Mouse (Mus musculus): ENCODE results near the gene Ccdc91.
A peak's percentile ranks its signal among the peaks of the same experiment; 100 is the strongest.

The Ccdc91 gene

DNA sequence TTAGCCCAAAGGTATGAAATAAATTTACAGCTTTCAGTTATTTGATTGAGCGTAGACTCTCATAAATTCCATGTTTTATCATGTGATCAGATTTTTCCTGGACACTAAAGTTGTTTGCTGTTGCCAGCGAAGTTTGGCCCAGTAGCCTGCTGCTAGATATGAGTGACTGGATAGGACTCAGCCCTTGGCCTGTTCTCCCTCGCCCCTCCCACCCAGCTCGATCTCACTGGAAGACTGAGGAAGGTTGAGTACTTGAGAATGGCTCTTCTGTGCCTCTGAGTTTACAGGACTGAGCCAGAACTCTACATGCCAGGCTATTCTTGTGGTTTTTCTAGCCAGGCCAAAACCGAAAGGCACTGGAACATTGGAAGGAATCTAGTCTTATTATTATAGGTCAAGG, 93.6 kb downstream of the Ccdc91 start:
- DNase-seq (ENCODE audit: low read depth, low spot score), result no peak

DNA sequence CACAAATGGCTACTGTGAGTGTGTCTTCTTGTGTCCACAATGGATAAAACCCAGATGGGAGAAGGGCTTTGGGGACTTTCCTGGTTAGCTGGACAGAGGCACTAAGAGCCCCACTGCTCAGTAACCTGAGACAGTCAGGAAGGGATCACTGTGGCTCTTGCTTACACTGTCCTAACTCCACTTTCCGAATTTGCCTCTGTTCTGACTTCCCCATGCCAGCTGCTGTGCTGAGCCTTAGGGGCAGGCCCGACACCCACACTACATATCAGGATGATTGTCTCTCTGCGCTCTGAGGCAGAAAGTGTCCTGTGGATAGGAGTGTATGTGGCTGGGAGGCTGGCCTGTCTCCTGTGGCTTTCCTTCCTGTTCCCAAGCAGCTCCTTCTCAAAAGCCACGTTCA, 97.5 kb downstream of the Ccdc91 start:
- peak; percentile 3 for DNase-seq (ENCODE audit: low read depth, low spot score)

DNA sequence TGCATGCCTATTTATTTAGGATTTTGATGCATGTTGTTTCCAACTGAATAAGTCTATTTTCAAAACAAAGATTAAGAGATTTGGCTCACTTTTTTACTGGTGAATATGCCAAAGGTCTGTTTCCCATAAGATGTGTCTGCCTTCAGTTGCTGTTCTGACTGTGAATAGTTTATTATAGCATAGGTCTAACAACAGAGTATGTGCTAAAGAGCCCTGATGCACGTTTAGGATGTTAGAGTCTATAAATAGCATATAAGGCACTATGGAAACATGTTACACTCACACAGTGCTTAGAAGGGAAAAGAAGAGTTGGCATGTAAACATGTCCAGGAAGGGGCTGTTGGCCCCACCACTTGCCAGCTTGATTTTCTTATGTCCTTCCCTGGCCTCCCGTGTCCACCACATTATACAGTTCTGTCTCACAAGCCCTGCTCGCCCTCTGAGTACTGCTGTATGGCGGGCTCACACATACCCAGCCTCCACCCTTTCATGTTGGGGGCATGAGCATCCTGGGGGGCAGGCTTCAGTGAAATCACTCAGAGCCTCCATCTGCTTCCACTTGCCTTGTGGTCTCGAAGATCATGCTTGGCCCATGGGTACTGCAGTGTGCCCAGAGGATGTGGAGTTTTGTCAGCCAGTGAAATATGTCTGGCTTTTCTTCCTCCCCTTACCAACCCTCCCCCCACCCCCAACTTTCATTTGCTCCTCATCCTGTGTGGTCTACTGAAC, 99.0 kb downstream of the Ccdc91 start:
- no peak for DNase-seq (ENCODE audit: low read depth, low spot score)

DNA sequence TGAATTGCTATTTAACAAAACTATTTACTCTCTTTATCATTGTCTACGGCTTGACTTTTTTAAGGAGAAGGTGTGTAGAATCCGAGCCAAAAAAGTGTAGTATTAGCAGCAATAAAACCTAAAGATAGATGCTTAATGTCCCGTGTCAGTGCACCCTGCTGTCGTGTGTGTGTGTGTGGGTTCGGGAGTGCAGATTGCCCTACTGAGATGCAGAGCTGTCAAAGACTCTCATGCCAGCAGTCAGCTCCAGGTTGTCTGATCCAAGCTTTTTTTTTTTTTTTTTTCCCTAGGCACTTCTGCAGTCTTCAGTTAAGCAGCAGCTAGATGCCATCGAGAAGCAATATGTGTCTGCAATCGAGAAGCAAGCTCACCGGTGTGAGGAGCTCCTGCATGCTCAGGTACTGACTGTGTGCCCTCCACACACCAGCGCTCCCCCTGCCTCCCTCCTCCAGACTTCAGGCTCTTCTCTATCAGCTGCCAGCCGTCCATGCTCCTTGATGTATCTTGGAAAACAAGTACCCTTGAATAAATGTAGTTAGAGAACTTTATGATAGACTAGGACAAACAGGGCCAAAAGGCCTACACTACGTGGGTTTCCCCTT, 99.7 kb downstream of the Ccdc91 start:
- DNase-seq (ENCODE audit: low read depth, low spot score), result no peak

DNA sequence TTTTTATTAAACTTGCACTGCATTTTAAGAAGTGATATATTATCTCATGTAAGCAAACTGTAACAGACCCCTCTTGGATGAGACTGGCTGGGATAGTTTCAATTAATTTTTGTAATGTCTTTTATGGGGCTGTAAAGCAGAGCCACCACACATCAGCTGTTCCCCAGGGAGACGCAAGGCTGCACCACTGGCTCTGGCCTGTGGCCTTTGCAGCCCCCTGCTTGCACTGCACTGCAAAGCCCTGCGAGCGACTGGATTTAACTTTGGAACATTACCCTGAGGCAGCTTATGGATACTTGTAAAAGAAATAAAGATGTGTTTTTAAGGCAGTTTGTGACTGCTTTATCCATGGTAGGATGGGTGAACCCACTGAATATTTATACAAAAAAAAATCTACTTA, 112.0 kb downstream of the Ccdc91 start:
- no peak for DNase-seq (ENCODE audit: low read depth, low spot score)

DNA sequence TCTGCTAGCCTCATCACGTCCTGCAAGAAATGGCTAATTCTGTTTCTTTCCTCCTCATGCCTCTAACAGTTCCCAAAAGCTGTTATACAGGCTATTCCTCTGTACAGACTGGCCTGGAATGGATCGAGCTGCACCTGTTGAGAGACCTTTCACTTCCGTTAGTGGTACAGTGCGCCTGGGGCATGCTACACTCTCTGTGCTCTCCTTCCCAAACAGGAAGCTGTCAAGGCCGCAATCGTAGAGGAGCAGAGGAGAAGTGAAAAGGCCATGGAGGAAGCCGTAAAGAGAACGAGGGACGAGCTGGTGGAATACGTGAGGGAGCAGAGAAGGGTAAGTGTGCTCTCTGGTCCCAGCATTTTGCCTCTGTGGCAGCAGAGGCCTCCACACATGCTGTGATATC, 131.0 kb downstream of the Ccdc91 start:
- DNase-seq (ENCODE audit: low read depth, low spot score), result no peak

DNA sequence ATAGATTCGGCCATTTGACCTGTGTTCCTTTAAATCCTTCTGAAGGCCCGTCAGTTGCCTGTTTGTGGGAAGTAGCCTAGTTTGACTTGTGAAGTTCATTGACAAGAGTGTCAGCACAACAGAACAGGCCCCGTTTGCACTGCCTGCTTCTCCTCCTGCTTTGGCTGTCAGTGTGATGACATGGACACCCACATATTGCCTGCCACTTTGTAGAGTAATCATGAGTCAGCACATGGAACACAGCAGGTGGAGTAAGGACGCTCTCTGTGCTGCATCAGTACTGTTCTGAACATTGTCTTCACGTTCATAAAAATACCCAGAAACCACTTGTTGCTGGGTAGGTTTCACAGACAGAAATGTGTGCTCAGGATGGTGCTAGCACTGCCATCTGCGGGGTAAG, 132.0 kb downstream of the Ccdc91 start:
- DNase-seq (ENCODE audit: low read depth, low spot score), result no peak

DNA sequence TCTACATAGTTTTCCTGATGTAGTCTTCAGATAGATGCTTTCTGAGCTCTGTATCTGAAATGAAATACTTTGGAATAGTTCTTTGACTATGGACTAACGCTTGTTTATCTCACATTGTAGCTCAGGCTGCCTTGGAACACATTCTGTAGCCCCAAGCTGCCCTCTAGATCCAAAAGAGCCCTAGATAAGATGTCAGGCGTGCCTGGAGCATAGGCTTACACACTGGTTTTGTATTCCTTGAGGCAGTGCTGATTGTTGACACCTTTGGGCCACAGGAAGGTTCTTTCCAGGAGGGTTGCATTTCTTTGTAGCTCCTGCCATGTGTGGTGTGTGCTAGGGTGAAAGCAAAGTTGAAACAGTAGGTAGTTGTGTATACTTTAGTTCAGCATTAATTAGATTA, 139.7 kb downstream of the Ccdc91 start:
- no peak for DNase-seq (ENCODE audit: low read depth, low spot score)

DNA sequence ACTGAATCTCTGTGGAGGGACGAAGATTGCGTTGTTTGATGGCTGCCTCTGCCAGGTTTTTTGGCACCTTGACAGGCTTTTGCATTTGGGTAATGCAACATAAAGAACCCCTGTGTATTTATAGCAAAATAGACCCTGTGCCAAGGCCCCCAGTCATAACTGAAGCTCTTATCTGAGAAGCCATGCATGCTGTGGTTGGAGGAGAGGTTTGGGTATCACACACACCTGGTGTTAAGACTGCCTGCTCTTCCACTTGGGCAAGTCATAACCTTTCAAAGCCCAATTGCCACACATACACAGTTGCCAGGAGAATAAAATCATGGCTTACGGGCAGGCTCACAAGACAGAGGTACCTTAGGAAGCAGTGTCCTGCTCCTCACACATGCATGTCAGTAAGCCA, 147.5 kb downstream of the Ccdc91 start:
- DNase-seq (ENCODE audit: low read depth, low spot score), result no peak

DNA sequence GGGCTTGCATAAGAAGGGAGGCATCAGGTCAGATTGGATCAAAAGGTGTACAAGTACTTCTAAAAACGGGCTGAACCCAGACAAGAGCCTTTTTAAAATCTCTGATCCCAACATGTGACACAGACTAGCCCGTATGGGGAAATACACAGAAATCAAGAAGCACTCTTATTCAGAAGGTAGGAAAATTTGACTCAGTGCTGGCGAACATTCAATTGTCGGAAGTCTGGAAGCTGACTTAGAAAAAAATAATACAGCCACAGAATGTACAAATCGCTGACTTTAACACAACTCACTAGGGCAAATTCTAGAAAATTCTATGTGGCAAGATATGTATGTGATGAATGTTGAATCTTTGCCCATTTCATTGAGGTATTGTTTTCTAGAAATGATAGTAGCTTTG, 160.8 kb downstream of the Ccdc91 start:
- no peak for DNase-seq (ENCODE audit: low read depth, low spot score)

DNA sequence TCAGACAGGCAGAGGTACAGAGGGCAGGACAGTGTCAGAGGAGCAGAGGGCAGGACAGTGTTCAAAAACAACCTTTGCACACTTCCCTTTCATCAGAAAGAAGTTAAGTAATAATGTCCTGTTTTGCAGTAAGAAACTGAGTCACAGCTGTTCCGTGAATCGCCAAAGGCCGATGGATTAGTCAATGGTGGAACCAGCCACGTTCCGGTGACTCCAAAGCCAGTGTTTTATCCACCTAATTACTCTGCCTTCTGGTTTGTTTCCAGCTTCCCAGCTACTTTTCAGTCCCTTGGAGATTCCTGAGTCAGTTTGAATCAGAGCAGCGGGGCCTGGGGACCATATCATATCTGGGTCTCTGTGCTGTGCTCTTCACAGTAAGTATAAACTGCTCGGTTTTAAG, 168.2 kb downstream of the Ccdc91 start:
- DNase-seq (ENCODE audit: low read depth, low spot score), result no peak

DNA sequence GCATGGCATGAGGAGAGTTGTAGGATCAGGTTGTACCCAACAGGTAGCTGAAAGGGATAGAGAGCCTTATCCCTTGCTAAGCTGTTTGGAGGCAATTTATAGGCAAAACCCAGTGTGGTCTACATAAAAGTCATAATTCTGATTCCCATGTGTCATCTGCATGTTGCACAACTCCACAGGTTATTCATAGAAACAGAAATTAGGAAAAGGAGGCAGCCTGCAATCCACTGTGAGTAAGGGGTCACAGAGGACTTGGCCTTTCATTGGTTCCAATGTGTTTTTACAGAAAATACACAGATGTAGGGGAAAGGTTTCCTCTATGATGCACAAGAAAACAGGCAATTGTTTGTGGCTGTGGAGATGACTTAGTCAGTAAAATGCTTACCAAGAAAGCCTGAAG, 168.8 kb downstream of the Ccdc91 start:
- DNase-seq (ENCODE audit: low read depth, low spot score), result no peak

DNA sequence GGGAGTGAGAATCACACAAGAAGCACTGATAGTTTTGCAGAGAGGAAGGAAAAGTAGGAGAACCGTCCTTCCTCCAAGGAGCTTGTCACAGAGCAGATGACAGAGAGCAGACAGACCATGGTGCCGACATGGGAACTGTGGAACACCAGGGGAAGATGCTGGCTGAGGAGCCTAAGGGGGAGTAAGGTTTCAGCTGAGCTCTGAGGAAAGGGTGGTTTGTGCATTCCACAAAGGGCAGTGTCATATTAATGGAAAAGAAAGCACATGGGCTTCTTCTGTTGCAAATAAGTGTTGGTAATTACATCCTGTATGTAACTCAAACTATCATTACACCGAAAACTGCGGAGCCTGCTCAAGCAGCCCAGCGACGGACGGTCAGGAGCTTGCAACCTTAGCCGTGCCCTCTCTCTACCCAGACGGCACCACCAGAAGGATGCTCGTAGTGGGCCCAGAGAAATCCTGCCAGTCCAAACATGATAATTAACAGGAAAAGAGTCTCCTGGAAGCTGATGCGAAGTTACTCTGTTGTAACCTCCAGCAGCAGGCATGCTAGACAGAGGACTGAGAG, 170.9 kb downstream of the Ccdc91 start:
- DNase-seq (ENCODE audit: low read depth, low spot score), result no peak

DNA sequence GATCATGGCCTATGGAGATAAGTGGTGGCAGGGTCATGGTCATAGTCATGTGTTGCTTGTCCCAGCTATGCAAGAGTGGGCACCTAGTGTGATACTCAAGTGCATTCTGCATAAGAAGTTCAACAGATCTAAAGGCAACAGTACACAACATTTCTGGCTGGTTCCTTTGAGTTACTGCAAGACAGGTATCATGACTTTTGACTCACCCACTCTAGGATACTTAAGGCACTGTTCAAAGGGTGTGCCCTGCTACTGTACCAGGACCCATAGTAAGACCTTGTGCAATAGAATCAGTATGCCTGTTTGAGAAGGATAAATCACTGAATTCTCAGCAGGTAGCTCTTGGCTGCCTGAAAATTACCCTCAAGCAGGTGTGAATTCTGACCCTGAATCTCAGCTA, 182.4 kb downstream of the Ccdc91 start:
- DNase-seq (ENCODE audit: low read depth, low spot score), result no peak

DNA sequence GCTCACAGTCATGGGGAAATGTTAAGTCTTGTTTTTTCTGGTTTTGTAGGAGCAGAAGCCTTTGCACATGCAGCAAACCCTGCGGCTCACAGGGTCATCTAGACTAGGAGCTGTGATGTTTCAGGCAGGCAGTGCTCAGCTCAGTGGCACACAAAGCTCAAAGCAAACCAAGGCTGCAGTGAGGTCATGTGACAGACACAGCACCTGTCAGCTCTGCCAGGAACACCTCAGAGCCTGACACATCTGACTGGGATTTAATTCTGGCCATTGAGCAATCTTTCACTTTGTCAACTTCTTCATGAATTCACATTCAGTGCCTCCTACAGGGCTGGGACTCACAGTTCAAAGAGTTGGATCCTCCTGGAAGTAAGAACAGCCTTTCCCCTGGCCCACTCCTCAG, 185.1 kb downstream of the Ccdc91 start:
- no peak for DNase-seq (ENCODE audit: low read depth, low spot score)

DNA sequence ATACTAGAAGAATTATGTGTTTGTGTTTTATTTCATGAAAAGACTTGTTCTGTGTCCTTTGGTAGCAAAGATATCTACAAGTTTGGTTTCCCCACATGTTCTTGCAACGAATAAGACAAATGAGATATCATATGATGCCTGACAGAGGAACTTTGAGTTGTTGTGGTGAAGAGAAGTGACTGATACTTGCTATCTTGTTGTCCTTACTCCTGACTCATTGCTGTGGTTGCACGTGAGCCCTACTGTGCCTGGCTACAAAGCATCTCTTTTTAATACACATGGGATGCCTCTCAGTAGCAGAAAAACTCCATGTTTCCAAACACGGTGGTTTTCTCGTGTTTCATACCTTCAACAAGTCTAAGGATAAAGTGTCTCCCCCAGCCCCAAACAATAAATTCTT, 186.2 kb downstream of the Ccdc91 start:
- DNase-seq (ENCODE audit: low read depth, low spot score), result no peak

DNA sequence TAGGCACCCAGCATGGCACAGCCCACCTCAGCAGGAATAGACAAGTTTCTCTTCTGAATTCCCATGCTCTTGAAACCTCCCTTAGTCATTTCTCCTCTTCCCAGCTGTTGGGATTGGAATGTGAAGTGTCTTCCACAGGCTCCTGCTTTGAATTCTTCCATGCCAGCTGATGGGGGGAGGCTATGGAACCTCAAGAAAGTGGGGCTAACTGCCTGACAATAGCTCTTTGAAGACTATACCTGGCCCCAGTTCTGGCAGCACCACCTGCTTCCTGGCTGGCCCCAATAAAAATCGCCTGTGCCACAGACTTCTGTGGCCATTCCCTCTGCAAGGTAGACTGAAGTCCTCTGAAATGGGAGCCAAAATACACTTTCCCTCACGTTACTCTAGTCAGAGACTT, 187.0 kb downstream of the Ccdc91 start:
- DNase-seq (ENCODE audit: low read depth, low spot score), result no peak

DNA sequence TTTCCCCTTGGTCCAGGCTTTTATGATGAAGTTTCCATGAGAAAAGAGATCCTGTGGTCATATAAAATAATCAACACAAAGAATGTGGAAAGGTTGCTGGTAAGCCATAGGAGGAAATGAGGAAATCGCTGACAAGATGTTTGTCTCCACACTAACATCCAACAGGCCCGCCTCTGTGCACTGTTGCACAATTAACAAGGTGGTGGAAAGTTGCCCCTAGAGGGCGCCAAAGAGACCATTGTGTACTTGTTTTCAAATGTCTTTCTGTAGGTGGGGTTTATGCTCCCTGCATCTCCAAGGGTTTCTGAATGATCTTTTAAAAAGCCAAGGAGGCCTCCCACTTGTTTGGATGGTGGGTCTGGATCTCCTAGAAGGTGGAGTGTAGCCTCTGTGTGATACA, 188.7 kb downstream of the Ccdc91 start:
- DNase-seq (ENCODE audit: low read depth, low spot score), result peak; percentile 74

DNA sequence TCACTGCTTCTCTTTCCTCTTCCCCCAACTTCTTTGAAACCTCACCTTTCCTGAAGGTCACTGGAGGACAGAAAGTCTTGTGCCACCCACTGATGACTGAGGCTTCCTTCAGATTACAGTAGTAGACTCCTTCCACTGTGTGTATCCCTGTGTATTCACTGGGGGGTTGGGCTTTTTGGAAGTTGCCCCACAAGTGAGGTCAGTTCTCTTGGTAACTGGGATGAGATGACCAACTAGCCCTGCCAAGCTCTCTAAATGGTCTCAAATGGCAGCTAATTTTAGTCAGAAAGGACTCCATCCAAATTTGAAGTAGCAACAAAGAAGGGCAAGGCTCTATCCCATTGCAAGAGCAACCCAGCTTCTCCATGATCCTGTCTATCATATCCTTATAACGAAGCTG, 195.7 kb downstream of the Ccdc91 start:
- no peak for DNase-seq (ENCODE audit: low read depth, low spot score)

DNA sequence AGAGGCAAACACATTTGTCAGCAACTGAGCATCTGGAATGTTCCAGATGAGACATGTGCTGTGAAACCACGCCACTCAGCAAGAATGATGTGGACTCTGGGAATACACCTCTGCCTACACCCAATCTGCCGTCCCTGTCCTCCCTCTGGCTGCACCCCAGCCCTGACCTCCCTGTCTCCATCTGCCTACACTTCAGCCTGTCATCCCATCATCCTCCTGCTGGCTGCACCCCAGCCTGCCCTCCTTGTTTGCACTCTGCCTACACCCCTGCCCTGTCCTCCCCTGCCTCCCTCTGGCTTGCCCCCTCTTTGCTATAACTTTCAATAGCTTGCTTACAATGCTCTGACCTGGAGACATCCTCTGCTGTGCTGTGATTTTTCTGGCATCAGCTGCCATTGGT, 196.9 kb downstream of the Ccdc91 start:
- no peak for DNase-seq (ENCODE audit: low read depth, low spot score)

DNA sequence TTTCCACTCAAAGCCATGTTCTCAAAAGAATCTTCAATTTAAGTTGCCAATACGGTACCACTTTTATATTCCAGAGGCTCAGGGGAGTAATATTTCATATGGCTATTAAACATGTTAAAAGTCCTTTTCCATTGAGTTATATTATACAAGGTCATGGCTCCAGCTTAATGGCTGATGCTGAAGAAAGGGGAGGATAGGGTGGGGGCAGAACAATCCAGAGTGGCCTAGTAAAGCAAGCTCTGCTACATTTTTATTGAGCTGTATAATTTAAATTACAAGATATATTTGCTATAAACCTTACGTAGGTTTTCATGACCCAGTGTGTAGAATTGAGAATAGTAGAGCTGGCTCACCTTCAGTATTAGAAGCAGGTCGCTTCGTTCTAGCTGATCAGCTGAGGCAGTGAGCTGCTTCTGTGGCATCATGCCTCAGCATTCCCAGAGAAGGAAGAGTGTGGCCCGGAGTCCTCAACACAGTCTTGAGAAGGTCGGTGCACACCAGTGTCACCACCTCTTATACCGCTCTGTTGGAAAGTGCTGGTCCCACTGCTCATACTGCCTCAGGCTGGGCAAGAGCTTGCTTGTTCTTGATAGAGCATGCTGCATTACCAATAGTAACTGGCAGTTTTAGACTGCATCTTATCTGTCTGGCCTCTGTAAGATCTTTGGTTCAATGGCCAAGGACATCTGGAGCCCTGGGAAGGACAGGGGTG, 199.6 kb downstream of the Ccdc91 start:
- no peak for DNase-seq (ENCODE audit: low read depth, low spot score)

DNA sequence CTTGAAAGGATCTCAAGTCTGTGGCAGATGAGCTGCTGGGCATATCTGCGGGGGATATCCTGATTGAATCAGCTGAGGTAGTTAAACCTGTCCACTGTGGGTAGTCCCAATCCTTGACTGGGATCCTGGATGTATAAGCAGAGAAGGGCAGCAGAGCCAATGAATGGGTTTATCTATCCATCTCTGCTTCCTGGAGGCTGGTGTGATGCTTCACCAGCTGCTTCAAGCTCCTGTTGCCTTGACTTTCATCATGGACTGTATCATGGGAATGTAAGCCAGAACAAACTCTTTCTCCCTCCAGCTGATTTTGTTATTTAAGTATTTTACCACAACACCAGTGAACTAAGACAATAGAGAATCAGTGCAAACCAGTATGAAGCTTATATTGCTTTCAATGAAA, 200.6 kb downstream of the Ccdc91 start:
- DNase-seq (ENCODE audit: low read depth, low spot score), result no peak

Measured in R1 (cell line).